Mouse (Mus musculus) gastrocnemius, postnatal 36 days (tissue): Measurements from ENCODE around the gene Tmsb15b1. TPM values are rescaled to one million over a fixed set of nuclear protein-coding genes. Genes with fewer than 3 reads are reported as not detected.
"Not testable (repeated sequence)": the region's sequence is repeated elsewhere in the genome, so short reads cannot be mapped to it uniquely, and the experiment has no call there.

Source experiments
- DNase-seq, 2 experiments: peaks; one replicate each; pipeline ENCODE4 v3.0.0; 2022
- intact Hi-C: fragments of 180-260 bp; cut with DNase I; formaldehyde crosslinking; loops from one replicate; pipeline ENCODE4 v1.15.1; 2025
- long read RNA-seq, 2 experiments: library from polyadenylated mRNA; stranded (forward); transcript quantifications; one replicate each; pipeline ENCODE4 v2.0.0; 2021
- total RNA-seq, 2 experiments: library from RNA; stranded (reverse); gene quantifications; 2 replicates each; pipeline ENCODE4 v1.2.3; 2021

Tmsb15b1 gene
- 1 to 10 TPM; 1.5 to 3.4 TPM for total RNA-seq
- long read RNA-seq, experiment 1, partial matches to known transcripts, result 0 of 5 reads
- long read RNA-seq, experiment 1, other reads (novel, unspliced or antisense), result 2 of 5 reads
- long read RNA-seq, experiment 2, partial matches to known transcripts, result 0 of 1 reads
- long read RNA-seq, experiment 2, other reads (novel, unspliced or antisense), result 0 of 1 reads

DNA sequence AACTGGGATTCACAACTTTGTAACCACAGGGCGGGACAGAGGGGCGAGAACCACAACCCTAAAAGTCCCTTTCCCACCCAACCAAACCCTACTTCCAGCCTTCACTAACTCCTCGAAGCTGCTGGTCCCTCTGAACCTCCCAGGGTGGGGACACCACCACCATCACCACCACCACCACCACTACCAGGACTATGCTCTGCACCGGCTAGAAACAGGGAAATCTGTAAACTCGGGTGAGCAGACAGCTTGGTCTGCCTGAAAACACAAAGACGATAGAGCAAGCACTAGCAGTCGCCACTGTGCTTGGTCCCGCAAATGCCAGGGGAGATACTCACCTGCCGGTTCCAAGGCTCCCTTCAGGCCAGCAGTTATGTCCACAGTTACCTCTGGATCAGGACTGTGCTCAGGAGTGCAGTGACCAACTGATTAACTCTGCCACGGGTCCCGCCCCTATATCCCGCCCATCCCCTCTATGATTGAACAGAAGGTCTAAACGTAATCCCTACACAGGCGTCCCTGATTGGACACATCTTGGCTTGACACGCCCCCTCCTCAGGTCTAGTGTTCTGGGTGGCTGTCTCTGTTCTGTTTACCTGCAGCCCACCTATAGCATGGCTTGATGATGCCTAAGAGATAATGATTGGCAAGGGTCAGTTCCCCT is at the start of gene Tmsb15b1, which contains the start of gene Tmsb15l:
Gene Tmsb15b1 (minus strand): TSS at position 451 of the 661 bp plus-strand sequence.
Gene Tmsb15l (minus strand): TSS at position 446 of the 661 bp plus-strand sequence.
- intact Hi-C loops, result no loop called here
- peak in 1 of 2 experiments; percentile 14 for DNase-seq

DNA sequence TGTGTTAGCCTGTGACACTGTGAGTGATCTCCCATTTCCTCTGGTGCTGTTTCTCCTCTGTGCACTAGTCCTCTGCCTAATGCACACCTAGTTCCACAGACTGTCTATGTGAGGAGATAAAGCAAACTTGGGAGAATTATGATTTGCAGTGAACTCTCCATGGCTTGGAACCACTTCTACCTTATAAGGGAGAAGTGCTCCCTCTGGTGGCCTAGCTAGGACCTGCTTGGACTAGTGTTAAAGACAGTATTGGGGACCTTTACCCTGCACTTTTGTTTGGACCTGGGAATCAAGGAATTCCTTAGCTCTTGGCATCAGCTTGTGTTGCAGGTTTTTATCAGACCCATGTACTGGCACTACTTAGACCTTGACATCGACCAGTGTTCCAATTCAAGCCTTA is 42.6 kb upstream of the Tmsb15b1 start:
- DNase-seq, result peak in 1 of 2 experiments; percentile 22
- intact Hi-C loops, result no loop called here

DNA sequence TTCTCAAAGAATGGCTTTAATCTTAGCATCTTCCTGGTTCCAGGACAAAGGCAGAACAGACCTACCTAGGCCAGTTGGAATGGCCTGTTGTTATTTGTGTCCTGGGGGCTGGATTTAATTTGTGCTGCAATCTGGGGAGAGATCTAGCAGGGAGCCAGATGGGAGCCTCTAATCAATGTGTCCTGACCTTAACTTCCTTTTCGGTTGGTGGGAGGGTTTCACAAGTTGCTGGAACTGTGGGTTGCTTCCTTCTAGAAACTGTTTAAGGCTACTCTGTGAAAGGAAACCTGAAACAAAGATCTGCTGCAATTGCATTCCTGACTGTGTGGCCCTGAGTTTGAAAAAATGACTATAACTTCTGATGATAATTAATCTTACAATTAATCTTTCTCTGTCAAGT is 41.0 kb upstream of the Tmsb15b1 start:
- no peak for DNase-seq
- intact Hi-C loops, result no loop called here

DNA sequence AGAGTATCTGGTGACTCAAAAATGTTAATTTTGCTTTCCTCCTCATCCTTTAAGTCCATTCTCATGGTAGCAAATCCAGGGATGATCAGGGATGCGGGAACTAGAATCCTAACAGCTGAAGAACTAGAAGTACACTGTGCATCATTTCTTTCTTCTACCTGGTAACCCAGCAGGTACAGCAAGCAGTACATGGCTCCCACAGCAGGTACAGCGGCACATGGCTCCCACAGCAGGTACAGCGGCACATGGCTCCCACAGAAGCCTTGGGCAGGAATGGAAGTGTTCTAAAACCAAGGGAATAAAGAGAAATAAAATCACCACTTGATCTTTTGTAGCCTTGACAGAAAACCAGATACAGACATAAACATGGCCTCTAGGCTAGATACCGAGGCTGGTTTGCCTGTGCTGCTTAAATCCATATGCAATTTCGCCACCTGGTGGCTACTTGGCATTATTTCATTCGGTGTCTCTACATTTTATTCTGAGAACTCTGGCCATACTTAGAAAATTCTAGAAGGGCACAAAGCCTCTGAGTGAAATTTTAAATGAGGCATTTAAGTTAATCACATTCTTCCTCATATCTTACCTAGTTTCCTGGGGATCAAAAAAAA is 38.5 kb upstream of the Tmsb15b1 start:
- DNase-seq, result no peak

DNA sequence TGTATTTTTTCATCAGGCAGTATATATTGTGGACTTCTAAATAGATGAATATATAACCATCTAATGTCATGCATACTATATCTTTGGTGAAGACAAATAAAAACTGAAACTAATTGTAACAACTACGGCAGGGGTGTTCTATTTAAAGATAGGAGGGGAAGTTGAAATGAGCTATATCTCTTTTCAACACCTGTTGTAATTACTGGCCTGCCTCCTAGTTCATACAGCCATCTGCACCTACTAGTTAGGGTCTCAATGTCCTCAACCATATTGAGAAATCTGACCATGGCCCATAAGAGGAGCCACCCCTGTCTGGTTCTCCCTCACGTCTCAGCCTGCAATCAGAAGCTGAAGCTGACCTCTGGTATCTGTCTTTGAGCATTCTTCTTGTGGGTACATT is 19.6 kb upstream of the Tmsb15b1 start:
- intact Hi-C loops, result no loop called here
- no peak for DNase-seq

More for the DNA sequence above, 38.5 kb upstream of the Tmsb15b1 start:
- intact Hi-C loops, result no loop called here

DNA sequence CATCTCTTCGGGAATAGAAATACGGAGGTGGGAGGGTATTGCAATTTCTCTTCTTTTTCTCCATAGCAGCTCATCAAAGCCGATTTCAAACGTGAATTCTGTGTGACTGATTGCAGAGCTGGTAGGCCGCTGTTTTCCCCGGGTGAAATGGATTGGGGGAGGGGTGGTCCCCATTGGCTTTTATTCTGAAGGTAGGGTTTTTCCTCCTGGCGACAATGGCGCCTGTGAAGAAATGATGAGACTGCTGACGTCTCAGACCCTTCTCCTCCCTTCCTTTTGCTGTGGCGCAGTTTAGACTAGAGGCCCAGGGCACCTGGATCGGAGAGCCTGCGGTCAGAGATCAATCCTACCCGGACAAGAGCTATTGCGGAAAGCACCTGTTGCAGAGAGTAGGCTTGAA is 17.0 kb upstream of the Tmsb15b1 start:
- no peak for DNase-seq
- intact Hi-C loops, result no loop called here

DNA sequence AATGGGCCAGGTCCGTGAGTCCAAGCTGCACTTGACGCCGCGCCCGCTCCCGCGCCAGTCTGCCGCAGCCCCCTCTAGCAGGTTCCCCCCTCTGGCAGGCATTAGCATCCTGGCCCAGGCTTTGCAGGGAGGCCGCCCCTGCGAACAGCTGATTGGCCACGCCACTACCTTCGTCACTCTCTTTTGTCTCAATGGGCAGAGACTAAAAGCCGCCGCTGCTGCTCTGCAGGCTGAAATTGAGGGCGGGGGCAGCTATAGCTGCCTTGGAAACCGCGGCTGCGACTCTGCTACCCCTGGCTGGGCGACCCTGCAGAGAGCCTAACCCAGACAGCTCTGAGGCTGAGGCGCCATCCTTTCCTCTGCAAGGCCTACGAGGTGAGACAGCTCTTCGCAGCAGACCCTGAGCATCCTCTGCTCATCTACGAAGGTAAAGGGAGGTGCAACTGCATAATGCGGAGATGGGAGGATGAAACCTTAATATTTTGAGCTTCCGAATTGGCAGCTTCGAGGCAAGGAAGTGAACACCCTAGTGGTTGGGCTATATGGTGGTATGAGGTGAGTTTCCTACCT is 16.4 kb upstream of the Tmsb15b1 start, which contains the start of gene Zcchc18:
Gene Zcchc18 (plus strand): TSS at position 178 of the 570 bp plus-strand sequence.
- intact Hi-C loops, result no loop called here
- peak in 1 of 2 experiments; percentile 13 for DNase-seq

DNA sequence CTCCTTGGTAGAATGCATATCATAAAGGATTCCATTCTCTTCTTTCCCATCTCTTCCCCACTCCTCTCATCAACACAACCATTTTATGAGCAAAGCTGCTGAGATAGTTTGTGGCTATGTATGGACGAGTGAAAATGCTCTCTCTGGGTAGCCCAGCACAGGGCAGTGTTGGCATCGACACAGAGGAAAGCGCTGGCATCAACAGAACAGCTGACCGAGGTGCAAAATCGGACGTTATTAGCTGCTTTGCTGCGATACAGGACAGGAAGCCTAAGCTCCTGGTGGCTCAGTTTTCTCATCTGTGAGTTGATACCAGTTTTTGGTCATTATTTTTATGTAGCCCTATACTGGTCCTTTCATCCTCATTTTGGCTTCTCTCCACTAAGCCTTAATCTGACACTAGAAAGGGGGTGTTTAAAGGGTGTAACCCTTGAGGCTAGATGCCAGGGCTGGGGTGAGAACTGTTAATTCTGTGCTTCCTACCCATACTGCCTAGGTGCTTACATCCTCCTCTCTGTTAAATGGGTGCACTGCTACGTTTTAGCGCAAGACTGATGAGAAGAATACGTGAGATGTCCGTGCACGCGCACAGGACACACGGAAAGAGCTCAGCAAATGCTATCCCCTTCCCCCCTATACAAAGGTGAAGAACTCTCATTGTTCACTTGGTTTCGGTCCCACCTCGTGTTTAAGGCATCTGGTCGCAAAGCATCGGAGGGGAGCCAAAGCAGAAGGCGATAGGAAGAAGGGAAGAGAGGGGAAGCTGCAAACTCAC is 15.7 kb upstream of the Tmsb15b1 start:
- intact Hi-C loops, result no loop called here
- no peak for DNase-seq

DNA sequence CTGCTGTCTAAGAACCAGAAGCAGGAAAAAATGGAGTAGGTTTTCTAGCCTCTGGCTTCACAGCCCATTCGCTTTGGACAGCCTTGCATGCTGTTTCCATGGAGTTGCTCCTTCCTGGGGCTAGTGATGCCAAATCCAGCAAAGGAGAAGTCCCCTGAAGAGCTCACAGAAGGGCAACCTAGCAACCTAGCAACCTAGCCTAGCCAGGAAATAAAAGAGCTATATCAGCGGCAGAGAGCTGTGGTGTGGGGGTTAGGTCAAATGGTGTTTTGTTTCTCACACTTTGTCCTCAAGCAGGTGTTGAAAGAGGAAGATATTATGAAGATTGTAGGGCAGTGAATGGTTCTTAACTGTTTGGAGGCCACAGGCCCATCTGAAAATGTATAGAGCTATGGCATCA is 14.6 kb upstream of the Tmsb15b1 start:
- no peak for DNase-seq
- intact Hi-C loops, result no loop called here

DNA sequence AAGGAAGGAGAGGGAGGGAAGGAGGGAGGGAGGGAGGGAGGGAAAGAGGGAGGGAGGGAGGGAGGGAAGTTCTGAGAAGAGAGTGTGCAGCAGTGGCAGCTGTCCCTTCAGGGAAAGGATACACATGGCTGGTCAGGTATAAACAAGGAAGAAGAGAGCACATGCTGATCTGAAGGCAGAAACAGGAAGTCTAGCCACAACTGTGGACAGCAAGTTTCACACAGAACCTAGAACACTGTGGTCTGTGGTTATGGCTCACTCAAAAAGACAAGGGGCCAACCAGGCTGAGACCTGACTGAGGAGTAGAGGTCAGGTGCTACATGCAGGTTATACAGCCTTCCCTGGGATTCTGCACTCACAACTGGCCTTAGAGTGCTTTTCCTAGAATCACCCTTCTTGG is 9.4 kb upstream of the Tmsb15b1 start:
- intact Hi-C loops, result no loop called here
- no peak for DNase-seq

DNA sequence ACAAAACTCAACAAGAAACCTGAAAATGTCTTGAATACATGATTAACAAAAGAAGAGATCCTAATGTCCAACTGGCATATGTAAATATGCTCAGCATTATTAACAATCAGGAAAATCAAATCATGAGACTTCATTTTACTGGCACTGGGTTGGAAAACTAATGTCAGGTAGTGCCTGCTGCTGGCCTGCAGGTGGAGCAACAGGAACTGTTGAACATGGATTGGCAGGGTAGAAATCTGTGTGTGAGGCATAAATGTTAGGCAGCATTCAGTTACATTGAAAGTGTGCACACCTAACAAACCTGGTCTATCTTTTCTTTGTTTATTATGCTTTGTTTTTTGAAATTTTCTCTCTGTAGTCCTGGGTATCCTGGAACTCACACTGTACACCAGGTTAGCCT is 1.9 kb upstream of the Tmsb15b1 start:
- intact Hi-C loops, result no loop called here
- no peak for DNase-seq

DNA sequence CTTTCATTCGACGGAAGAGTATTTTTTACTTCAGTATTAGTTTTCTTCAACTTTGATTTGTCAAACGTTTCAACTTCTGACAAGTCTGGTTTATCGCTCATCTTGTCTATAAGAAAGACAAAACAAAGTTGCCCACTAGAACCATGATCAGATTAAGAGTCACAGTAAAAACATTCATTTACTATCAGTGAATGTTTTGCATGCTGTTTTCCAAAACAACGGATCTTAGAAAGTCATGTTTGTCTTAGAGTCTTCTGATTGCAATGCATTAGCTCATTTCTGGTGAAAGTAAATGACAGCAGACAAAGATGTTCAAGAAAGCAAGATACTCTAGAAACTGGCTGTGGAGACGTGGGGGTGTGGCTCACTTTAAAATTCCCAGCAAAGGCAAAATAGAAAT is 1.3 kb downstream of the Tmsb15b1 start, which contains the start of gene Tmsb15b2:
Gene Tmsb15b2 (minus strand): TSS at position 101 of the 400 bp plus-strand sequence.
- intact Hi-C loops, DNase-seq: not testable (repeated sequence)

DNA sequence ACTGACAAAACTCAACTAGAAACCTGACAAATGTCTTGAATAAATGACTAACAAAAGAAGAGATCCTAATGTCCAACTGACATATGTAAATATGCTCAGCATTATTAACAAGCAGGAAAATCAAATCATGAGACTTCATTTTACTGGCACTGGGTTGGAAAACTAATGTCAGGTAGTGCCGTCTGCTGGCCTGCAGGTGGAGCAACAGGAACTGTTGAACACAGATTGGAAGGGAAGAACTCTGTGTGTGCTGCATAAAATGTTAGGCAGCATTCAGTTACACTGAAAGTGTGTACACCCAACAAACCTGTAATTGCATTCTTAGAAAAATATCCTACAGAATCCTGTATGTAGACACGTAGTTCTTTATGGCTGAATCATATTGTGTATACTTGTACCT is 17.0 kb downstream of the Tmsb15b1 start:
- no peak for DNase-seq
- intact Hi-C loops, result no loop called here

DNA sequence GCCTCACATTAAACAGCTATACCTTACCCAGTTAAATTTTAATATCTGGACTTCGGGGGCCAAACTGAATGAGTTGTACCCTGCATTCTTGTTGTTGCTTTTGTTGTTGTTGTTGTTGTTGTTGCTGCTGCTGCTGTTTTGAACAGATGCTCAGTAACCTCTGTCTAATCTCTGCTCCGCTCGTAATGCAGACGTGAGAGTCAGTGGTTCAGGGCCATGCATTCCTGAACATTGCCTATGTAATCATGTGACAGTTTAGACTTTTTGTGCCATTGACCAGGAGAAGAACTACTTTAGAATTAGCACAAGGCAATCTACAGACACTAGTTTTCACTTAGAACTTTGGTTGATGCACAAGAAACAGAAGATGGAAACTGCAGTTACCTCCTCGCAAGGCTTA is 18.4 kb downstream of the Tmsb15b1 start:
- DNase-seq, intact Hi-C loops: not testable (repeated sequence)

DNA sequence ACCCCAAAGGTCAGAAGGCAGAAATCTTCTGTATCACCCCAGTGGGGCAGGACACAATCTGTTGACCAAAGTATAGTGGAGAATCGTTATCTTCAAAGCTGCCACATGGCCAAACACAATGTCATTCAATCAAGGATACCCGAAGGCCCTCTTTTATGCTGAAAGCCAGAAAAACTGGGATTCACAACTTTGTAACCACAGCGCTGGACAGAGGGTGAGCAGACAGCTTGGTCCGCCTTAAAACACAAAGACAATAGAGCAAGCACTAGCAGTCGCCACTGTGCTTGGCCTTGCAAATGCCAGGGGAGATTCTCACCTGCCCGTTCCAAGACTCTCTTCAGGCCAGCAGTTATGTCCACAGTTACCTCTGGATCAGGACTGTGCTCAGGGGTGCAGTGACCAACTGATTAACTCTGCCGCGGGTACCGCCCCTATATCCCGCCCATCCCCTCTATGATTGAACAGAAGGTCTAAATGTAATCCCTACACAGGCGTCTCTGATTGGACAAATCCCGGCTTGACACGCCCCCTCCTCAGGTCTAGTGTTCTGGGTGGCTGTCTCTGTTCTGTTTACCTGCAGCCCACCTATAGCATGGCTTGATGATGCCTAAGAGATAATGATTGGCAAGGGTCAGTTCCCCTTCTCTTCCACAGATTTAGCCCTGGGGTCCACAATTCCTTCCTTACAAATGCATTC is 18.9 kb downstream of the Tmsb15b1 start:
- intact Hi-C loops, result not testable (repeated sequence)
- peak in 1 of 2 experiments; percentile 11 for DNase-seq

DNA sequence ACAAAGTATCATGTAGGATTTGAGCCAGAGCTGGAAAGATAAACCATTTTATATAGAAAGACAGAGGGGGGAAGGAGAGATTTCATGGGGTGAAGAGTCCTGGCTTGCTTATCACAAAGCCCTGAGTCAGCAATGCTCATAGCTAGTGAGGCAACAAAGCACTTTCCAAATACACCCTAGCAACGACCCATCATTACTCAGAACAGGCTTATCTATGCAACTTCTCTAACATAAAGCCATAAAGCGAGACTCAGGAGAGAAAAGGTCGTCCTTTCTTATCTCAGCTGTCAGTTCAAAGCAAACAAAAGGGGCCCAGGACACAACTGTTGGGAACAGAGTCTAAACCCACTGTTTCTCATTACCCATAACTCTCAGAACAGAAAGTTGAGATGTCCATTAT is 38.7 kb downstream of the Tmsb15b1 start:
- intact Hi-C loops, result no loop called here
- DNase-seq, result no peak

DNA sequence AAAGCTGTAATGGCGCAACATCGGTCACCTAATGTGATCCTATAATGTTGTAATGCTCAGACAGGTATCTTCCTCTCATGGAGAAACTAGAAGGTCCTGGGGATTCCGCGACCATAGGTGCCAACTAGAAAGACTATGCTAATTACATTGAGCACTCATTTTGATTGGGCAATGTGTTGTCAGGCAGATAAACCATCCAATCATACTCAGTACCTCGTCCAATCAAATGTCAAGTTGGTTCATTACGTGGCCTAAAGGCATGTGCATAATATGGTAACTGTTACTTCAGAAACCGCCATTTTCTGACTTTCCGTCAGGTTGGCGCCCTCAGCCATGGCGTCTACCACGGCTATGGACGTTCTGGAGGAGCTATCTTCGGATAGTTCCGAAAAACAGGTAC is 49.6 kb downstream of the Tmsb15b1 start, which contains the start of gene H2bfm:
Gene H2bfm (plus strand): TSS at position 295 of the 400 bp plus-strand sequence.
- DNase-seq, result no peak
- intact Hi-C loops, result no loop called here

DNA sequence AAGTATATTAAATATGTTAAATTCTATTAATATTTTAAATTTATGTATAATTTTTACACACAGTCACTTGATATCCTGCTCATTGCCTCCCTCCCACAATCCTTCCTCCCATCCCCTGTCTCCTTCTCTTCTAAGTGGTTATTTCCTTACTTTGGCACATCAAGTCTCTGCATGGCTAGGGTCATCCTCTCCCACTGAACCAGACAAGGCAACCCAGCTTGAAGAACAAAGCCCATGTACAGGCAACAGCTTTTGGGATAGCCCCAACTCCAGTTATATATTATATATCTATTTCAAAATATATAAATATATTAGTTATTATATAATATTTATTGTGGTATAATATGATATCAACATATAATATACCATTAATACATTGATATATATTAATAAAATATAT is 50.8 kb downstream of the Tmsb15b1 start:
- intact Hi-C loops, result no loop called here
- DNase-seq, result no peak
